Mouse (Mus musculus): ENCODE results near the gene Gsc2.

DNA sequence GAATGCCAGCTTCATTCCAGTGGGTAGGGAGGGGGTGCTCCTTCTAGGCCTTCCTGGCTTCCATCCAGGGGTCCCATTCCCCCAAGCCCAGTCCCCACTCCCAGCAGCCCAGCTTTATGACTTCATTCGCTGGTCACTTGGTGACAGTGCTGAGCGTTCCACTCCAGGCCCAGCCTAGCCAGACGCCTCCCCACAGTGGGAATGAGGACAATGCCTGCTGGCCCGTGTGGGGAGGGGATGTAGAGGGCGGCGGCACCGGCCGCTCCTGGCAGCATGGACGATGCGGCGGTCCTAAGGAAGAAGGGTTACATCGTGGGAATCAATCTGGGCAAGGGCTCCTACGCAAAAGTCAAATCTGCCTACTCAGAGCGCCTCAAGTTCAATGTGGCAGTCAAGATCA, 16.4 kb downstream of the Gsc2 start, which contains the start of the genes Dgcr2 and Tssk2:
- TF ChIP-seq CTCF (IDR thresholded peaks at IDR 0.05; ENCODE audit: low read depth, low read length) (no peak), POLR2A (IDR thresholded peaks at IDR 0.05; ENCODE audit: borderline replicate concordance, low read depth, low read length) (no peak)
